Mouse (Mus musculus): Measurements from ENCODE around the gene Agtr1b.

The Agtr1b gene

GRCm38 (mm10) chr3:20366558-20367522 lies at the start of gene Agtr1b:
Gene Agtr1b (minus strand): TSS chr3:20367177.
- no peak for DNase-seq (ENCODE audit: low read depth, low spot score)

- no peak for DNase-seq (ENCODE audit: low read depth, low spot score)
These were observed 13.4 kb downstream of the Agtr1b start for GRCm38 (mm10) chr3:20353598-20353997.

GRCm38 (mm10) chr3:20348206-20348605 lies 18.8 kb downstream of the Agtr1b start:
- no peak for DNase-seq (ENCODE audit: low read depth, low spot score)

GRCm38 (mm10) chr3:20340402-20340801 lies 26.6 kb downstream of the Agtr1b start:
- DNase-seq (ENCODE audit: low read depth, low spot score): no peak

GRCm38 (mm10) chr3:20334681-20335080 lies 32.3 kb downstream of the Agtr1b start:
- no peak for DNase-seq (ENCODE audit: low read depth, low spot score)

- DNase-seq (ENCODE audit: low read depth, low spot score): no peak
These were observed 49.7 kb downstream of the Agtr1b start for GRCm38 (mm10) chr3:20317233-20317632.

GRCm38 (mm10) chr3:20309142-20309541 lies 57.8 kb downstream of the Agtr1b start:
- DNase-seq (ENCODE audit: low read depth, low spot score): no peak

- DNase-seq (ENCODE audit: low read depth, low spot score): no peak
These were observed 59.7 kb downstream of the Agtr1b start for GRCm38 (mm10) chr3:20307256-20307655.

GRCm38 (mm10) chr3:20304758-20305352 lies 62.1 kb downstream of the Agtr1b start:
- DNase-seq (ENCODE audit: low read depth, low spot score): peak; percentile 26

- no peak for DNase-seq (ENCODE audit: low read depth, low spot score)
These were observed 71.4 kb downstream of the Agtr1b start for GRCm38 (mm10) chr3:20295546-20295945.

GRCm38 (mm10) chr3:20294542-20295348 lies 72.2 kb downstream of the Agtr1b start:
- no peak for DNase-seq (ENCODE audit: low read depth, low spot score)

GRCm38 (mm10) chr3:20291370-20291769 lies 75.6 kb downstream of the Agtr1b start:
- DNase-seq (ENCODE audit: low read depth, low spot score): no peak

- no peak for DNase-seq (ENCODE audit: low read depth, low spot score)
These were observed 78.2 kb downstream of the Agtr1b start for GRCm38 (mm10) chr3:20288761-20289160.

GRCm38 (mm10) chr3:20281796-20282195 lies 85.2 kb downstream of the Agtr1b start:
- DNase-seq (ENCODE audit: low read depth, low spot score): no peak

- no peak for DNase-seq (ENCODE audit: low read depth, low spot score)
These were observed 91.3 kb downstream of the Agtr1b start, which contains the start of gene Cpb1 for GRCm38 (mm10) chr3:20275633-20276032. Gene Cpb1 (minus strand): TSS chr3:20275733.
